Mouse (Mus musculus) left cerebral cortex, adult 9 months (tissue): ENCODE results near the gene Tctn1.

Experiments used
- DNase-seq, 2 experiments: peaks; one replicate each; pipeline ENCODE4 v3.0.0; 2022; ENCODE audit warnings: low spot score in 2 of 2

Tctn1 gene

GRCm38 (mm10) chr5:122285767-122286150, 21.5 kb upstream of the Tctn1 start:
- no peak for DNase-seq

GRCm38 (mm10) chr5:122285029-122285766, 20.9 kb upstream of the Tctn1 start:
- DNase-seq = no peak

GRCm38 (mm10) chr5:122284183-122285028, 20.1 kb upstream of the Tctn1 start, which contains the start of gene Pptc7:
Gene Pptc7 (plus strand): TSS chr5:122284365.
- peak; percentile 67 to 87 for DNase-seq

- DNase-seq = no peak
These were observed 19.5 kb upstream of the Tctn1 start for GRCm38 (mm10) chr5:122283828-122284182.

- no peak for DNase-seq
These were observed 16.7 kb upstream of the Tctn1 start for GRCm38 (mm10) chr5:122280827-122281462.

GRCm38 (mm10) chr5:122280422-122280826, 16.2 kb upstream of the Tctn1 start:
- no peak for DNase-seq

- DNase-seq = no peak
These were observed 15.7 kb upstream of the Tctn1 start for GRCm38 (mm10) chr5:122279799-122280421.

GRCm38 (mm10) chr5:122278946-122279345, 14.7 kb upstream of the Tctn1 start:
- no peak for DNase-seq

GRCm38 (mm10) chr5:122274785-122275184, 10.5 kb upstream of the Tctn1 start:
- DNase-seq = no peak

GRCm38 (mm10) chr5:122272821-122273220, 8.6 kb upstream of the Tctn1 start:
- no peak for DNase-seq

- no peak for DNase-seq
These were observed 4.8 kb upstream of the Tctn1 start for GRCm38 (mm10) chr5:122268858-122269604.

GRCm38 (mm10) chr5:122267899-122268298, 3.6 kb upstream of the Tctn1 start:
- peak in 1 of 2 experiments; percentile 74 for DNase-seq

GRCm38 (mm10) chr5:122267136-122267535, 2.9 kb upstream of the Tctn1 start:
- DNase-seq = no peak

GRCm38 (mm10) chr5:122265942-122266341, 1.7 kb upstream of the Tctn1 start:
- no peak for DNase-seq

GRCm38 (mm10) chr5:122265187-122265586, 927 bp upstream of the Tctn1 start:
- DNase-seq = no peak

GRCm38 (mm10) chr5:122262104-122262503, 2.2 kb downstream of the Tctn1 start:
- DNase-seq = no peak

GRCm38 (mm10) chr5:122258027-122258741, 6.1 kb downstream of the Tctn1 start:
- no peak for DNase-seq

GRCm38 (mm10) chr5:122251895-122252606, 12.2 kb downstream of the Tctn1 start:
- no peak for DNase-seq

GRCm38 (mm10) chr5:122249281-122249680, 15.0 kb downstream of the Tctn1 start:
- no peak for DNase-seq

- no peak for DNase-seq
These were observed 16.3 kb downstream of the Tctn1 start for GRCm38 (mm10) chr5:122247934-122248333.
